Mouse (Mus musculus): Measurements from ENCODE around the gene Bard1. TPM values are rescaled to one million over a fixed set of nuclear protein-coding genes. Genes with fewer than 3 reads are reported as not detected.

Gene Bard1
- polyA plus RNA-seq, 1 experiment from 2014 or later, result 2.4 TPM

- Histone ChIP-seq H3K4me3 (no peak overlapping the region), H3K27ac (replicated peaks) (no peak overlapping the region), H3K9me3 (no peaks in the 10 kb centered on the region), H3K4me1 (peaks cover 15% of the 10 kb centered on the region), H3K27me3 (replicated peaks; ENCODE audit: low read depth, poor library complexity, severe bottlenecking) (no peaks in the 10 kb centered on the region), H3K36me3 (replicated peaks) (peaks cover 10% of the 10 kb centered on the region)
- 90% methylated on average over 1 of the region's 1 CpGs for WGBS
- DNase-seq (ENCODE audit: low spot score), result no peak
Observed at GRCm38 (mm10) chr1:71096031-71096430, 6.9 kb downstream of the Bard1 start.

GRCm38 (mm10) chr1:71095211-71095805 is 7.6 kb downstream of the Bard1 start:
- WGBS, result 94% methylated on average over 2 of the region's 2 CpGs
- Histone ChIP-seq H3K9me3 (no peaks in the 10 kb centered on the region), H3K27ac (replicated peaks) (no peak overlapping the region), H3K4me1 (peaks cover 8% of the 10 kb centered on the region), H3K4me3 (no peak overlapping the region), H3K27me3 (replicated peaks; ENCODE audit: low read depth, poor library complexity, severe bottlenecking) (no peaks in the 10 kb centered on the region), H3K36me3 (replicated peaks) (peaks cover 10% of the 10 kb centered on the region)
- no peak for DNase-seq (ENCODE audit: low spot score)

GRCm38 (mm10) chr1:71075651-71076050 is 27.3 kb downstream of the Bard1 start:
- Histone ChIP-seq H3K4me1 (no peaks in the 10 kb centered on the region), H3K27ac (replicated peaks) (no peak overlapping the region), H3K27me3 (replicated peaks; ENCODE audit: low read depth, poor library complexity, severe bottlenecking) (no peaks in the 10 kb centered on the region), H3K36me3 (replicated peaks) (peaks cover 28% of the 10 kb centered on the region), H3K9me3 (no peaks in the 10 kb centered on the region), H3K4me3 (no peak overlapping the region)
- no peak for DNase-seq (ENCODE audit: low spot score)
- WGBS, result 77% methylated on average over 3 of the region's 3 CpGs

- no peaks in the 10 kb centered on the region for H3K4me1 ChIP-seq
- no peak overlapping the region for H3K4me3 ChIP-seq
- no peak overlapping the region for H3K27ac ChIP-seq (replicated peaks)
- no peak for DNase-seq (ENCODE audit: low spot score)
- H3K27me3 ChIP-seq (replicated peaks; ENCODE audit: low read depth, poor library complexity, severe bottlenecking), result no peaks in the 10 kb centered on the region
- no peaks in the 10 kb centered on the region for H3K9me3 ChIP-seq
- H3K36me3 ChIP-seq (replicated peaks), result peaks cover 37% of the 10 kb centered on the region
Observed at GRCm38 (mm10) chr1:71070771-71071170, 32.2 kb downstream of the Bard1 start.

GRCm38 (mm10) chr1:71068728-71069304 is 34.1 kb downstream of the Bard1 start:
- Histone ChIP-seq H3K36me3 (replicated peaks) (peaks cover 32% of the 10 kb centered on the region), H3K4me1 (no peaks in the 10 kb centered on the region), H3K27ac (replicated peaks) (no peak overlapping the region), H3K9me3 (no peaks in the 10 kb centered on the region), H3K27me3 (replicated peaks; ENCODE audit: low read depth, poor library complexity, severe bottlenecking) (no peaks in the 10 kb centered on the region), H3K4me3 (no peak overlapping the region)
- WGBS, result 94% methylated on average over 3 of the region's 3 CpGs
- no peak for DNase-seq (ENCODE audit: low spot score)

GRCm38 (mm10) chr1:71063885-71064492 is 39.0 kb downstream of the Bard1 start:
- Histone ChIP-seq H3K36me3 (replicated peaks) (peaks cover 48% of the 10 kb centered on the region), H3K27me3 (replicated peaks; ENCODE audit: low read depth, poor library complexity, severe bottlenecking) (no peaks in the 10 kb centered on the region), H3K27ac (replicated peaks) (no peak overlapping the region), H3K9me3 (no peaks in the 10 kb centered on the region), H3K4me1 (no peaks in the 10 kb centered on the region), H3K4me3 (no peak overlapping the region)
- 95% methylated on average over 16 of the region's 16 CpGs for WGBS
- no peak for DNase-seq (ENCODE audit: low spot score)

GRCm38 (mm10) chr1:71056143-71056542 is 46.8 kb downstream of the Bard1 start:
- H3K36me3 ChIP-seq (replicated peaks), result peaks cover 44% of the 10 kb centered on the region
- 83% methylated on average over 4 of the region's 4 CpGs for WGBS
- H3K4me3 ChIP-seq, result no peak overlapping the region
- no peak overlapping the region for H3K27ac ChIP-seq (replicated peaks)
- no peaks in the 10 kb centered on the region for H3K27me3 ChIP-seq (replicated peaks; ENCODE audit: low read depth, poor library complexity, severe bottlenecking)
- DNase-seq (ENCODE audit: low spot score), result no peak
- no peaks in the 10 kb centered on the region for H3K4me1 ChIP-seq
- no peaks in the 10 kb centered on the region for H3K9me3 ChIP-seq

- WGBS, result 88% methylated on average over 1 of the region's 1 CpGs
- no peak overlapping the region for H3K4me3 ChIP-seq
- H3K27me3 ChIP-seq (replicated peaks; ENCODE audit: low read depth, poor library complexity, severe bottlenecking), result no peaks in the 10 kb centered on the region
- no peaks in the 10 kb centered on the region for H3K4me1 ChIP-seq
- no peak for DNase-seq (ENCODE audit: low spot score)
- H3K27ac ChIP-seq (replicated peaks), result no peak overlapping the region
- no peaks in the 10 kb centered on the region for H3K9me3 ChIP-seq
- H3K36me3 ChIP-seq (replicated peaks), result peaks cover 44% of the 10 kb centered on the region
Observed at GRCm38 (mm10) chr1:71055454-71055853, 47.5 kb downstream of the Bard1 start.

GRCm38 (mm10) chr1:71052756-71053155 is 50.2 kb downstream of the Bard1 start:
- Histone ChIP-seq H3K4me1 (no peaks in the 10 kb centered on the region), H3K27me3 (replicated peaks; ENCODE audit: low read depth, poor library complexity, severe bottlenecking) (no peaks in the 10 kb centered on the region), H3K9me3 (no peaks in the 10 kb centered on the region), H3K27ac (replicated peaks) (no peak overlapping the region), H3K36me3 (replicated peaks) (peaks cover 36% of the 10 kb centered on the region), H3K4me3 (no peak overlapping the region)
- no peak for DNase-seq (ENCODE audit: low spot score)
- 92% methylated on average over 2 of the region's 2 CpGs for WGBS

- H3K36me3 ChIP-seq (replicated peaks), result peaks cover 39% of the 10 kb centered on the region
- no peaks in the 10 kb centered on the region for H3K4me1 ChIP-seq
- DNase-seq (ENCODE audit: low spot score), result no peak
- no peaks in the 10 kb centered on the region for H3K27me3 ChIP-seq (replicated peaks; ENCODE audit: low read depth, poor library complexity, severe bottlenecking)
- H3K27ac ChIP-seq (replicated peaks), result no peak overlapping the region
- no peak overlapping the region for H3K4me3 ChIP-seq
- H3K9me3 ChIP-seq, result no peaks in the 10 kb centered on the region
- 92% methylated on average over 3 of the region's 3 CpGs for WGBS
Observed at GRCm38 (mm10) chr1:71052252-71052651, 50.7 kb downstream of the Bard1 start.

GRCm38 (mm10) chr1:71045141-71045540 is 57.8 kb downstream of the Bard1 start:
- Histone ChIP-seq H3K27ac (replicated peaks) (no peak overlapping the region), H3K27me3 (replicated peaks; ENCODE audit: low read depth, poor library complexity, severe bottlenecking) (no peaks in the 10 kb centered on the region), H3K4me3 (no peak overlapping the region), H3K36me3 (replicated peaks) (peaks cover 25% of the 10 kb centered on the region), H3K4me1 (no peaks in the 10 kb centered on the region), H3K9me3 (no peaks in the 10 kb centered on the region)
- 86% methylated on average over 2 of the region's 2 CpGs for WGBS
- no peak for DNase-seq (ENCODE audit: low spot score)

GRCm38 (mm10) chr1:71043951-71044350 is 59.0 kb downstream of the Bard1 start:
- 91% methylated on average over 3 of the region's 3 CpGs for WGBS
- H3K27ac ChIP-seq (replicated peaks), result no peak overlapping the region

GRCm38 (mm10) chr1:71036999-71037398 is 65.9 kb downstream of the Bard1 start:
- no peaks in the 10 kb centered on the region for H3K4me1 ChIP-seq
- DNase-seq (ENCODE audit: low spot score), result peak; percentile 41
- peaks cover 13% of the 10 kb centered on the region for H3K36me3 ChIP-seq (replicated peaks)
- no peak overlapping the region for H3K4me3 ChIP-seq
- no peaks in the 10 kb centered on the region for H3K9me3 ChIP-seq
- H3K27me3 ChIP-seq (replicated peaks; ENCODE audit: low read depth, poor library complexity, severe bottlenecking), result no peaks in the 10 kb centered on the region
- 52% methylated on average over 7 of the region's 7 CpGs for WGBS
- H3K27ac ChIP-seq (replicated peaks), result no peak overlapping the region

More at GRCm38 (mm10) chr1:71043951-71044350, 59.0 kb downstream of the Bard1 start:
- H3K4me3 ChIP-seq, result no peak overlapping the region
- DNase-seq (ENCODE audit: low spot score), result no peak
- no peaks in the 10 kb centered on the region for H3K9me3 ChIP-seq
- peaks cover 22% of the 10 kb centered on the region for H3K36me3 ChIP-seq (replicated peaks)
- H3K4me1 ChIP-seq, result no peaks in the 10 kb centered on the region
- no peaks in the 10 kb centered on the region for H3K27me3 ChIP-seq (replicated peaks; ENCODE audit: low read depth, poor library complexity, severe bottlenecking)

Data from embryonic facial prominence, embryonic 10.5 days (tissue).